Mouse (Mus musculus): ENCODE results near the gene Gm3752.
"Not testable (repeated sequence)": the region's sequence is repeated elsewhere in the genome, so short reads cannot be mapped to it uniquely, and the experiment has no call there.

Gm3752 gene

DNA sequence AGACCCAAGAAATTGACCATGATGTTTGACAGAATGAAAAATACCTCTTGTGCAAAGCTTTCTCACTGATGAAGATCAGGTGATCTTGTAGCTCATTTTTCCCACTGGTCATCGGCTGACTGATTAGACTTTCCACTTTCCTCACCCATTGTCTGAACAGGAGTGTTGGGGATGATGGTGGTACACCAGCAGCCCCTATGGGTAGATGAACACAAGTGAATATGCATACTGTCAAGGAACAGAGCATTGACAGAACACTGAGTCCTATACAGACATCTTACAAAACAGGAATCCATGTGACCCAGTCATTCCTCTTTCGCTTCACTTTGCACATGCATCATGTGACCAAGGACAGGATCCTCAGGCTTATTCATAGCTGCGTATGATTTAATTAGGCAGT lies at the start of gene Gm3752:
Gene Gm3752, minus strand, starts transcription at position 101 of the 400 bp plus-strand sequence.
- not testable (repeated sequence) for DNase-seq (ENCODE audit: extremely low read depth, low read depth)

DNA sequence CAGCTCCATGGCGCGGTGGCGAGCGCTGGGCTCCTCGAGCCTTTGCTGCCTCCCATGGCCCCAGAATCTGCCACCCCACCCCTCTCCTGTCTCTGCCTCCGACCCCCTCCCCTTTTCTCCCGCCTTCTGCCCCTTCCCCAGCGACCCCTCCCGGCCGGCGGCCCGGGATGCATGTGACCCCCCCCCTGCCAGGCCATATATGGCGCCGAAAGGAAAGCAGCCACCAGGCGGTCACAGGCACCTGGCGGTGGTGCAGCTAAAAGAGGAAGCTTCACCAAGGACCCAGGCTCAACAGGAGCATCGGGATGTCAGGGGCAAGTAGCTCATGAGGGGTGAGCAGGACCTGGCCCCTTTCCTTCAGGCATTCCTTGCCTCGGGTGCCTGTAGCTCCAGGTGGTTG lies 5.2 kb upstream of the Gm3752 start:
- DNase-seq (ENCODE audit: extremely low read depth, low read depth), result not testable (repeated sequence)

DNA sequence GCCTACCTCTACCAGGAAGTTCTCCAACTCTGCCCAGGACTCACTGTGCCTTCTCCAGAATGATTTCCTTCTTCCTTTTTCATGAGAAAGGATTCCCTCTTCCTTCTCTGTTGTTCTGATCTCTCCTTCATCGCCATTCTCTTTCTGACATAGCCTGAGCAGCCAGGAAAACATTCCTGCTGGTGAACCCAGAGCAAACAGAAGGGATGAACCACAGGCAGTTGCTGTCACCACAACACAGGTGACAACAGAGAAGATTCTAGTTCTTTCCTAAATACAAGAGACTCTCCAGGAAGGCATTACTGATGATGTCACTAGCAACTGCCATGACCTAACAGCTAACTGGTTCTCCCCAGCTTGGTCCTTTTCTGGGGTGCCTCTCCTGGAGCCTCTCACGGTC lies 32.7 kb downstream of the Gm3752 start, which contains the start of gene Gm3755:
Gene Gm3755, minus strand, starts transcription at position 101 of the 400 bp plus-strand sequence.
- DNase-seq (ENCODE audit: extremely low read depth, low read depth), result not testable (repeated sequence)

DNA sequence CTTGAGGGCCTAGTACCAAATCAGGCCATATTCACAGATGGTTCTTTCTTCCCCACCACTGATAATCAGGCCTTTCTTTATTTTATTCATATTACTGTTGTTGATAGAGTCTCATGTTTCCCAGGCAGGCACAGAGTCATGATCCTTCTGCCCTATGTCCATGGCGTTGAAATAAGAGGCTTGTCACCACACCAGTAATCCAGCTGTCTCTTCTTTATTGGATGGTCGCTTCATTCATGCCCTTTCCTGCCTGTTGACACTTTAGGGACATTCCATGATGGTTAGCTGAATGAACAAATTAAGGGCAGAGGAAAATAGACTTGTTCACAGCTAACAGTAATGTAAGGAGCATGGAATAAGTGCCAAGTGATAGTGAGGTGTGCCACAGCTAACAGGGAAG lies 61.1 kb downstream of the Gm3752 start:
- not testable (repeated sequence) for DNase-seq (ENCODE audit: extremely low read depth, low read depth)

All from MEL-GATA-1-ER (cell line).